Mouse (Mus musculus) adrenal gland, postnatal 10 days (tissue): ENCODE results near the gene Rin1. TPM values are rescaled to one million over a fixed set of nuclear protein-coding genes. Genes with fewer than 3 reads are reported as not detected.
"Not testable (repeated sequence)": the region's sequence is repeated elsewhere in the genome, so short reads cannot be mapped to it uniquely, and the experiment has no call there.

Experiments
- DNase-seq: peaks from one replicate; pipeline ENCODE4 v3.0.0; 2021; ENCODE audit warnings: mixed read lengths
- long read RNA-seq, 2 experiments: library from polyadenylated mRNA; stranded (forward); transcript quantifications; one replicate each; pipeline ENCODE4 v2.0.0; 2021
- total RNA-seq, 2 experiments: library from RNA; stranded (reverse); gene quantifications; 2 replicates each; pipeline ENCODE4 v1.2.3; 2021

Gene Rin1
- 1 to 10 TPM; 1.7 to 3.7 TPM for total RNA-seq
- long read RNA-seq, experiment 1, partial matches to known transcripts: 1 of 3 reads
- long read RNA-seq, experiment 1, other reads (novel, unspliced or antisense): 2 of 3 reads
- long read RNA-seq, experiment 2, full-length matches to known transcripts: 1 of 1 reads
- long read RNA-seq, experiment 2, partial matches to known transcripts: 0 of 1 reads
- long read RNA-seq, experiment 2, other reads (novel, unspliced or antisense): 0 of 1 reads

DNA sequence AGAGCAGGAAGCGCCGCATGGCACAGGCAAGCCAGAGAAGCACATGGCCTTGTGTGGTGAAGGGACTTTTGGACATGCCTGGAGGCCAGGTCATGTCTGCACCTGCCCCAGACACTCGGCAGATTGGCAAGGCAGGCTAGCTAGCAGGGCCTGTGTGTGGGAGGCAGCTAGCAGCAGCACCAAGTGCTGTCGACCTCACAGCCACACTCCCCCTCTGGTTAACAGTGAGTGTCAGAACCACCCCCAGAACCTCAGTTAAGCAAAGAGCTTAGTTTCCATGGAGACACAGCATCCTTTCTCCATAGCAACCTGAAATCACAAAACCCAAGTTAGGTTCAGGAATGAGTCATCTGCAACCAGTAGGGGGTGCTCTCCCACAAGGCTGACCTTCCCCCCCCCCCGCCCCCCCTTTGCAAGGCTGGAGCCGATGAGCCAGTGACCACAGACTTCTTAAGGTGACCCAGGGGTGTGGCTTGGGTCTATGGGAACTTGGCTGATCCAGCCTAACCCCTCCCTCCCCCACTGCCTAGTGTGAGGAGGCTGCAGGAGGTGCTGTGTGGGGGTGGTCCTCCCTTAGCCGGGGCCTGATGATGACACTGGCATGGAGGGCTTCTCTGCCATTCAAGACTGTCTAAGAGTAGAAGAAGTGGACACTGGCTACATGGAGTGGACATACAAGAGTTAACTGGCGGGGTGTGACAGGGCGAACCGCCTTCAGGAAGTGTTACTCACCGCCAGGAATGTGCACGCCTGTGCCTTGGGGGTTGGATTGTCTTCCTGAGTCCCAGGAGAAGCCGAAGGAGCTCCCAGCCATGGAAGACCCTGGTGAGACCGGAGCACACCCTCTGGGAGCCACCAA is at the start of gene Rin1:
Rin1 (plus strand) TSS at position 435 of the 859 bp plus-strand sequence.
- DNase-seq: peak; percentile 54

DNA sequence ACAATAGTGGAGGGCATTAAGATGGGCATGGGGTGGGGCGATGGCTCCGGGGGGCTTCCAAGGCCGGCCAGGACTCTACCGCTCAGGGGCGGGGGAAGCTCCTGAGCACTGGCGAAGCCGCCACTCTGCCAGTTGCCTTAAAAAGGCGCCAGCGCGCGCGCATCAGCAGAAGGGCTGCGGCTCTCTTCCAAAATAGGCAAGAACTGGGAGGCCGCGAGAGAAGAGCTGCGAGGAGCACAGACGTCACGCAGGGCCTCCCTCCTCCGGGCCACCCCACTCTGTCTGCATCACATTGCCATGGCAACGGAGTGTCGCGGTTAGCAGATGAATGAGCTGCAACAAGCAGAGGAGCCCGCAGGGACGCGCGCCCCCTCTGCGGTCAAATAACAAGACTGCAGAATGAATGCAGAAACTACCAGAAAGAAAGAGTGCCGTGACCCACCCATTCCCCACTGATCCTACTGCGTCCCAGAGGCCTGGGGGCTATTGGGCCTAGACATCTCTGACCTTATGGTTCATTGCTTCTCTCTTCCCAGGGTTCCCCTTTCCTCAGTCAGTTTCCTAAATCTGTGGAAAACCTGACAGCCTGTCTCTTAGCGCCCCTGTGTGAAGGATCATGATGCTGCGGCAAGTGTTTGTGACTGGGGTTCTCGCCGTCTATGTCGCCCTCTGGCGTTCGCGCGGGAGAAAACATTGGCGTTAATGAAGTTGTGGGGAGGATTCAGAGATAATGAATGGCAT is 48.4 kb upstream of the Rin1 start:
- DNase-seq: peak; percentile 86

- DNase-seq: not testable (repeated sequence)
Measured at GRCm38 (mm10) chr19:5003644-5004043, 46.6 kb upstream of the Rin1 start.

- DNase-seq: no peak
Measured at GRCm38 (mm10) chr19:5004925-5005324, 45.4 kb upstream of the Rin1 start.

GRCm38 (mm10) chr19:5013138-5013537 is 37.1 kb upstream of the Rin1 start:
- no peak for DNase-seq

- DNase-seq: peak; percentile 32
Measured at GRCm38 (mm10) chr19:5014961-5015398, 35.3 kb upstream of the Rin1 start.

- DNase-seq: peak; percentile 12
Measured at GRCm38 (mm10) chr19:5016221-5016742, 34.0 kb upstream of the Rin1 start.

- DNase-seq: peak; percentile 80
Measured at GRCm38 (mm10) chr19:5016782-5017181, 33.5 kb upstream of the Rin1 start.

DNA sequence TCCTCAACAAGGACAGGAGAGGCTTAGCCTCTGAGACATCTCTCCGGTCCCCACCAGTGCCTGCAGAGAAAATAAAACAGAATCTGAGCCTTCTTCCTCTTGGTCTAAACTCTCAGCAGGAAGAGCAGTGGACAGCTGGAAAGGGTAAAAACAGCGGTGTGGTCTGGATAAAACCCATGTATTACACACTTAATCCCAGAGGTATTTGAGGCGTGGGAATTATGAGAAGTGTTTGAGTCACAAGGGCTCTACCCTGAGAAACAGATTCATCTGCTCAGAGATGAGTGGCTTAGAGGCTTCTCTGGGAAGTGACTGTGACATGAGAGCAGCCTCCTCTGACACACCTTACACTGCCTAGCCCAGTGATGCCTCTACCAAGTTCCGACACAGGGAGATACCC is 32.7 kb upstream of the Rin1 start:
- DNase-seq: no peak

GRCm38 (mm10) chr19:5018191-5018590 is 32.1 kb upstream of the Rin1 start:
- DNase-seq: no peak

GRCm38 (mm10) chr19:5021416-5021815 is 28.9 kb upstream of the Rin1 start:
- DNase-seq: no peak

GRCm38 (mm10) chr19:5023621-5024479 is 26.4 kb upstream of the Rin1 start, which contains the start of gene Slc29a2:
Gene Slc29a2 (plus strand): TSS chr19:5023860.
- DNase-seq: peak; percentile 95

GRCm38 (mm10) chr19:5026111-5026510 is 24.2 kb upstream of the Rin1 start:
- no peak for DNase-seq

DNA sequence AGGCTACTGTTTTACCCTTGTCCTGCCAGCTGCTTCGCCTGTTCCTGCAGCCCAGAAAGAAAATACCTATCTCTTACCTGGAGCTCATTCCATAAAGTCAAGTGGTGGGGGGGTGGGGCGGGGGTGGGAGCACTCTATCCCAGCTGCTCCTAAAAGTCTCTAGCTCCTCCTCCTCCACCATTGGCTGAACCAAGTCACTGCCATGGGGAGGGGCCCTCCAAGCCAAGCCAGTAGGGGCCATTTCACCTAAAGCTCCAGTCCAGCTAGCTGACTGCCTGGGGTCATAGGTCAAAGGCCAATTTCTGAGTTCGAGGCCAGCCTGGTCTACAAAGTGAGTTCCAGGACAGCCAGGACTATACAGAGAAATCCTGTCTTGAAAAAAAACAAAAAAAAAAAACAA is 17.6 kb upstream of the Rin1 start:
- no peak for DNase-seq

DNA sequence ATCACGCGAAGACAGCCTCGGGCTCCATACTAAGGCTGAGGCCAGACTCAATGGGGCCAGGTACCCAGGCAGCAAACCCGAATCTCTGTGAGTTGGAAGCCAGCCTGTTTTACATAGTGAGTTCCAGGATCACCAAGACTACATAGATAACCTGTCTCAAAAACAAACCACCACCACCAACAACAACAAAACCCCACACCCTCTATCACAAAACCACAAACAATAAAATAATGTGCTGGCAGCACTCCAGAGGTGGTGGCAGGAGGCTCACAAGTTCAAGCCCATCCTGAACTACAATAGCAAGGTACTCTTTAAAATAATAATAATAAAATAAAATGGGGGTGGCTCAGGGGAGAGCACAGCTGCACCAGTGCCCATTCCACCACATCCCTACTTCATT is 13.7 kb upstream of the Rin1 start:
- DNase-seq: no peak

DNA sequence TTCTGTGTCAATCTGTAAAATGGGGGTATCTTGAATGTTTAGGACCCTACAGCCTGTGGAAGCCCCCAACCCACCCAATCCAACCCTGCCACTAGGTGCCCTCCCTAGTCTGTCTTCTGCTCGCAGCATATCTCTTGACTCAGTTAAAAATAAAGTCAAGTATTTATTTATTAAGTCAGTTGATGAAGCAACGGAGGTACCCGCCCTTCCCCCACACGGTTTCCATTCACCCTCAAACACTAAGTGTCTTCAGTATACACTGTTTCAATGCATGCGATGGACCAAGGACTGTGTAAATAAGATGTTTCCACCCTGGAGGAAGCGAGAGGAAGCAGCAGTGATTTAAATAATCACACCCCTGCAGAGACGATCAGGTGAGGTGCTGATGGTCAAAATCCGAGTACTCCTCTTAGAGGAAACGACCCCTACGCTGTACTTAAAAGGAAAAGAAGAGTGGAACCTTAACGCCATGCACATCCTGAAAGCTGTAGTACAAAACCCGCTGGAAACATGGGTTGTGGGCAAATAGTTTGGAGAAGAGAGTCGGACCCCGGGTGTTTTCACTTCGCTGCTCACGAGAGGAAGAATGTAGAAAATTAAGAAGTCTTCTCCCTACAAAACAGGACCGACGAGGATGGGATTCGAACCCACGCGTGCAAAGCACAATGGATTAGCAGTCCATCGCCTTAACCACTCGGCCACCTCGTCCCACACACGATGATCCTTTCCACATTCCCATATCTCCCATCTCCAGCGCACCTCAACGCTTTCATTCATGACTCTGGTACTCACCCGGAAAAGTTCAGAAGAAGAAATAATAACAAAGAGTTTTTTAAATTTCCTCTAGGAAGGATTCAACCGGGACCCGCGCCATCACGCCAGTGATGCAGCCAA is 12.4 kb upstream of the Rin1 start:
- peak; percentile 84 for DNase-seq

DNA sequence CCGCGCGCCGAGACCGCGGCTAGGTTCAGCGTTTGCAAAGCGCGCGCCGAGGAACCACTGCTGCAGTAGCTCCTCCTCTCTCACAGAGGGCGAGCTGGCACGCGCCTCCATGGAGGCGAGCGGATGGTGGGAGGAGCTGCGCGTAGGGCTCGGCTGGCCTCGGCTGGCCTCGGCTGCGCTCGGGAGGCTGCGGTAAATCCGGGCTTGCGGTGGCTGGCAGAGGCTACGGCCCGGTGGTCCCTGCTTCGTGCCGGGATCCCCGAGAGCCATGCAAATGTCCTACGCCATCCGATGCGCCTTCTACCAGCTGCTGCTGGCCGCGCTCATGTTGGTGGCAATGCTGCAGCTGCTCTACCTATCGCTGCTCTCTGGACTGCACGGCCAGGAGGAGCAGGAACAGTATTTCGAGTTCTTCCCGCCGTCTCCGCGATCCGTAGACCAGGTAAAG is 11.5 kb upstream of the Rin1 start, which contains the start of the genes B4gat1 and AC124502.3:
B4gat1 (plus strand) TSS at position 118 of the 448 bp plus-strand sequence.
AC124502.3 (plus strand) TSS at position 183 of the 448 bp plus-strand sequence.
- DNase-seq: peak; percentile 93

DNA sequence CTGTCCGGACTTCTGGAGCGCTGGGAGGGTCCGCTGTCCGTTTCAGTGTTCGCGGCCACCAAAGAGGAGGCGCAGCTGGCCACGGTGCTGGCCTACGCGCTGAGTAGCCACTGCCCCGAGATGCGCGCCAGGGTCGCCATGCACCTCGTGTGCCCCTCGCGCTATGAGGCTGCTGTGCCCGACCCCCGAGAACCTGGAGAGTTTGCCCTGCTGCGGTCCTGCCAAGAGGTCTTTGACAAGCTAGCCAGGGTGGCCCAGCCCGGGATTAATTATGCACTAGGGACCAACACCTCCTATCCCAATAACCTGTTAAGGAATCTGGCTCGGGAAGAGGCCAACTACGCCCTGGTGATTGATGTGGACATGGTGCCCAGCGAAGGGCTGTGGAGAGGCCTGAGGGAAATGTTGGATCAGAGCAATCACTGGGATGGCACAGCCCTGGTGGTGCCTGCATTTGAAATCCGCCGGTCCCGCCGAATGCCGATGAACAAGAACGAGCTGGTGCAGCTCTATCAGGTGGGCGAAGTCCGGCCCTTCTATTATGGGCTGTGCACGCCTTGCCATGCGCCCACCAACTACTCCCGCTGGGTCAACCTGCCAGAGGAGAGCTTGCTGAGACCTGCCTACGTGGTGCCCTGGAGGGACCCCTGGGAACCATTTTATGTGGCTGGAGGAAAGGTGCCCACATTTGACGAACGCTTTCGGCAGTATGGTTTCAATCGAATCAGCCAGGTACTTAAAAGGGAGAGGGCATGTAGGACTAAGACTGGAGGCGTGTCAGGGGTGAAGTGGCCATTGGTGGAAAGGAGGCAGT is 10.8 kb upstream of the Rin1 start:
- DNase-seq: no peak

DNA sequence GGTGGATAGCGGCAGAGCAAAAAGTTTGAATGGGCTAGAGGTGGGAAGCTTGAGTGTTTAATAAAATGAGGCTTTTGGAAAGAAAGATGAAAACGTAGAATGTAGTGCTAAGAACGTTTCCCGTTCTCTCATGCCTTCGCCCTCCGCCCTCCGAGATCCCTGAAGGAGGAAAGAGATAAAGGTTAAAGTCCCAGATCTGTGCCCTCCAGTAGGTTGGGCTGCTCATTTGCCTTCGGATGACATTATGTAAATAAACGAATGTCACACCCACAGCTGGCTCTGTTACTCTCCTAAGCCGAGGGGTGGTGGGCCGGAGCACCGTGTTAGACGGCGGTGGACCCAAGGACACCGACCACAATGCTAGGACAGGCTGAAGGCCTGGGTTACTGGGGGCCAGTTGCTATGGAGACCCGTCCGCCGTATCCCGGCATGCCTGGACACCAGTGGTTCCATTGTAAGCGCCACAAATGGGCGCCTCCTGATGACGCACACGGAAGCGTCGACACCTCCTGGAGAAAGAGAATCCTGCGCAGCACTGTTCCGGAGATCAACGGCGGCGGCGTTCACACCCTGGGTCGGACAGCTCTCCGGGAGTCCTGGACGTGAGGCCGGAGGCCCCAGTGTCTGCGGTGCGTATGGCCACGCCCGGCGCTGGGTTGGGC is 9.3 kb upstream of the Rin1 start, which contains the start of gene Brms1:
Brms1 (plus strand) TSS at position 493 of the 662 bp plus-strand sequence.
- DNase-seq: peak; percentile 94
